Mouse (Mus musculus) embryonic facial prominence, embryonic 15.5 days (tissue): ENCODE results near the gene Lrch1. TPM values are rescaled to one million over a fixed set of nuclear protein-coding genes. Genes with fewer than 3 reads are reported as not detected.

Experiments used
- ATAC-seq: fragments of 200-750 bp; cut with Nextera tagmentation; 2 replicates; pipeline ENCODE4 v1.8.0; 2017; ENCODE audit warnings: low read depth, moderate TSS enrichment; ENCODE audit not compliant: insufficient number of reproducible peaks, low FRiP score, low TSS enrichment
- H3K27ac ChIP-seq: fragments of 300-500 bp; sonication (generic); replicated peaks from 2 replicates; pipeline ENCODE4 v1.5.1; 2015; ENCODE audit warnings: mild to moderate bottlenecking, inconsistent platforms
- H3K27me3 ChIP-seq: fragments of 300-500 bp; sonication (generic); 2 replicates; pipeline ENCODE4 v1.6.1; 2015; ENCODE audit warnings: inconsistent platforms
- H3K36me3 ChIP-seq: fragments of 300-500 bp; sonication (generic); 2 replicates; pipeline ENCODE4 v1.6.1; 2015; ENCODE audit warnings: mild to moderate bottlenecking, inconsistent platforms
- H3K4me1 ChIP-seq: fragments of 300-500 bp; sonication (generic); 2 replicates; pipeline ENCODE4 v1.6.1; 2015; ENCODE audit warnings: inconsistent platforms
- H3K4me2 ChIP-seq: fragments of 300-500 bp; sonication (generic); replicated peaks from 2 replicates; pipeline ENCODE4 v1.6.1; 2015; ENCODE audit warnings: mild to moderate bottlenecking, inconsistent platforms
- H3K4me3 ChIP-seq: fragments of 300-500 bp; sonication (generic); replicated peaks from 2 replicates; pipeline ENCODE4 v1.5.1; 2015; ENCODE audit warnings: mild to moderate bottlenecking, inconsistent platforms
- H3K9ac ChIP-seq: fragments of 300-500 bp; sonication (generic); 2 replicates; pipeline ENCODE4 v1.6.1; 2015; ENCODE audit warnings: inconsistent platforms
- H3K9me3 ChIP-seq: fragments of 300-500 bp; sonication (generic); replicated peaks from 2 replicates; pipeline ENCODE4 v1.6.1; 2016; ENCODE audit warnings: inconsistent platforms
- WGBS: fragments of 180-500 bp; shearing (Covaris S2); methylation state at CpG from one replicate; pipeline ENCODE4 v1.1.7; 2015; 5-methylcytosine and 5-hydroxymethylcytosine counted together
- polyA plus RNA-seq: library from polyadenylated mRNA; unstranded; fragments of >200 nt; fragmentation: Nextera tagmentation; extraction: Ambion mirVana; gene quantifications from 2 replicates; pipeline ENCODE4 v1.2.1, GENCODE M21; 2015

The Lrch1 gene
- polyA plus RNA-seq = 17.3 and 18.8 TPM in 2 replicates

- under 1% methylated on average over 65 of the region's 65 CpGs for WGBS
- H3K9me3 ChIP-seq = no peaks in the 10 kb centered on the region
- H3K4me1 ChIP-seq = peaks cover 36% of the 10 kb centered on the region
- H3K4me3 ChIP-seq = peak within 1 kb of the TSS; percentile 96
- peak within 1 kb of the TSS; percentile 96 for H3K27ac ChIP-seq
- no peaks in the 10 kb centered on the region for H3K27me3 ChIP-seq
- H3K36me3 ChIP-seq = no peaks in the 10 kb centered on the region
- peak within 1 kb of the TSS; percentile 78 for H3K9ac ChIP-seq
- H3K4me2 ChIP-seq = peak within 1 kb of the TSS; percentile 74
- ATAC-seq = peak; percentile 45
Observed at GRCm38 (mm10) chr14:74947376-74948013, at the start of gene Lrch1. Gene Lrch1 (minus strand): TSS chr14:74947876.

- H3K4me3 ChIP-seq = no peak overlapping the region
- no peaks in the 10 kb centered on the region for H3K27me3 ChIP-seq
- no peaks in the 10 kb centered on the region for H3K36me3 ChIP-seq
- no peaks in the 10 kb centered on the region for H3K9me3 ChIP-seq
- no peak overlapping the region for H3K9ac ChIP-seq
- H3K4me2 ChIP-seq = no peak overlapping the region
- 80% methylated on average over 2 of the region's 2 CpGs for WGBS
- peak; percentile 43; the same call in 1 of the 2 replicates for ATAC-seq
- no peaks in the 10 kb centered on the region for H3K4me1 ChIP-seq
- no peak overlapping the region for H3K27ac ChIP-seq
Observed at GRCm38 (mm10) chr14:74997041-74997440, 49.4 kb upstream of the Lrch1 start.

- no peaks in the 10 kb centered on the region for H3K9me3 ChIP-seq
- WGBS = 46% methylated on average over 3 of the region's 3 CpGs
- no peak overlapping the region for H3K4me2 ChIP-seq
- H3K27ac ChIP-seq = no peak overlapping the region
- peak; percentile 67; the same call in 1 of the 2 replicates for ATAC-seq
- no peak overlapping the region for H3K9ac ChIP-seq
- no peak overlapping the region for H3K4me3 ChIP-seq
- H3K27me3 ChIP-seq = no peaks in the 10 kb centered on the region
- H3K36me3 ChIP-seq = no peaks in the 10 kb centered on the region
- no peaks in the 10 kb centered on the region for H3K4me1 ChIP-seq
Observed at GRCm38 (mm10) chr14:74996556-74996955, 48.9 kb upstream of the Lrch1 start.

GRCm38 (mm10) chr14:74990504-74990903 lies 42.8 kb upstream of the Lrch1 start:
- Histone ChIP-seq H3K27me3 (no peaks in the 10 kb centered on the region), H3K4me3 (no peak overlapping the region), H3K9me3 (no peaks in the 10 kb centered on the region), H3K27ac (no peak overlapping the region), H3K9ac (no peak overlapping the region), H3K4me2 (no peak overlapping the region), H3K4me1 (no peaks in the 10 kb centered on the region), H3K36me3 (no peaks in the 10 kb centered on the region)
- WGBS = 0% methylated on average over 1 of the region's 1 CpGs
- ATAC-seq = no peak

- no peak overlapping the region for H3K4me3 ChIP-seq
- no peak overlapping the region for H3K4me2 ChIP-seq
- H3K9me3 ChIP-seq = no peaks in the 10 kb centered on the region
- no peak overlapping the region for H3K9ac ChIP-seq
- H3K36me3 ChIP-seq = no peaks in the 10 kb centered on the region
- H3K27me3 ChIP-seq = no peaks in the 10 kb centered on the region
- WGBS = 80% methylated on average over 4 of the region's 4 CpGs
- H3K4me1 ChIP-seq = no peaks in the 10 kb centered on the region
- no peak for ATAC-seq
- H3K27ac ChIP-seq = no peak overlapping the region
Observed at GRCm38 (mm10) chr14:74989909-74990308, 42.2 kb upstream of the Lrch1 start.

GRCm38 (mm10) chr14:74989322-74989721 lies 41.6 kb upstream of the Lrch1 start:
- Histone ChIP-seq H3K9ac (no peak overlapping the region), H3K27ac (no peak overlapping the region), H3K27me3 (no peaks in the 10 kb centered on the region), H3K9me3 (no peaks in the 10 kb centered on the region), H3K4me3 (no peak overlapping the region), H3K4me2 (no peak overlapping the region), H3K4me1 (no peaks in the 10 kb centered on the region), H3K36me3 (no peaks in the 10 kb centered on the region)
- 52% methylated on average over 4 of the region's 4 CpGs for WGBS
- ATAC-seq = no peak

- Histone ChIP-seq H3K4me2 (no peak overlapping the region), H3K9me3 (no peaks in the 10 kb centered on the region), H3K27ac (no peak overlapping the region), H3K4me3 (no peak overlapping the region), H3K27me3 (no peaks in the 10 kb centered on the region), H3K4me1 (no peaks in the 10 kb centered on the region), H3K36me3 (no peaks in the 10 kb centered on the region), H3K9ac (no peak overlapping the region)
- WGBS = 53% methylated on average over 3 of the region's 3 CpGs
- ATAC-seq = no peak
Observed at GRCm38 (mm10) chr14:74986527-74986926, 38.9 kb upstream of the Lrch1 start.

- Histone ChIP-seq H3K4me2 (no peak overlapping the region), H3K27me3 (no peaks in the 10 kb centered on the region), H3K9me3 (no peaks in the 10 kb centered on the region), H3K4me3 (no peak overlapping the region), H3K9ac (no peak overlapping the region), H3K4me1 (no peaks in the 10 kb centered on the region), H3K27ac (no peak overlapping the region), H3K36me3 (no peaks in the 10 kb centered on the region)
- ATAC-seq = no peak
- WGBS = 51% methylated on average over 4 of the region's 4 CpGs
Observed at GRCm38 (mm10) chr14:74985658-74986057, 38.0 kb upstream of the Lrch1 start.

- Histone ChIP-seq H3K4me2 (no peak overlapping the region), H3K27ac (no peak overlapping the region), H3K9me3 (no peaks in the 10 kb centered on the region), H3K4me1 (no peaks in the 10 kb centered on the region), H3K4me3 (no peak overlapping the region), H3K27me3 (no peaks in the 10 kb centered on the region), H3K9ac (no peak overlapping the region), H3K36me3 (no peaks in the 10 kb centered on the region)
- no peak for ATAC-seq
- WGBS = 81% methylated on average over 7 of the region's 7 CpGs
Observed at GRCm38 (mm10) chr14:74984817-74985391, 37.2 kb upstream of the Lrch1 start.

GRCm38 (mm10) chr14:74983079-74983478 lies 35.4 kb upstream of the Lrch1 start:
- H3K27ac ChIP-seq = no peak overlapping the region
- no peak for ATAC-seq
- no peak overlapping the region for H3K9ac ChIP-seq
- no peak overlapping the region for H3K4me3 ChIP-seq
- no peak overlapping the region for H3K4me2 ChIP-seq
- 71% methylated on average over 5 of the region's 5 CpGs for whole genome bisulfite sequencing
- no peaks in the 10 kb centered on the region for H3K4me1 ChIP-seq
- H3K36me3 ChIP-seq = no peaks in the 10 kb centered on the region
- H3K9me3 ChIP-seq = no peaks in the 10 kb centered on the region
- H3K27me3 ChIP-seq = no peaks in the 10 kb centered on the region

GRCm38 (mm10) chr14:74981016-74981415 lies 33.3 kb upstream of the Lrch1 start:
- Histone ChIP-seq H3K27me3 (no peaks in the 10 kb centered on the region), H3K9me3 (no peaks in the 10 kb centered on the region), H3K27ac (no peak overlapping the region), H3K36me3 (no peaks in the 10 kb centered on the region), H3K4me2 (no peak overlapping the region), H3K4me3 (no peak overlapping the region), H3K4me1 (no peaks in the 10 kb centered on the region), H3K9ac (no peak overlapping the region)
- ATAC-seq = no peak
- 61% methylated on average over 3 of the region's 3 CpGs for WGBS

GRCm38 (mm10) chr14:74976972-74977371 lies 29.3 kb upstream of the Lrch1 start:
- H3K27me3 ChIP-seq = no peaks in the 10 kb centered on the region
- peaks cover 3% of the 10 kb centered on the region; the same call in 1 of the 2 replicates for H3K4me1 ChIP-seq
- no peak overlapping the region for H3K9ac ChIP-seq
- no peaks in the 10 kb centered on the region for H3K36me3 ChIP-seq
- H3K4me3 ChIP-seq = no peak overlapping the region
- H3K9me3 ChIP-seq = no peaks in the 10 kb centered on the region
- no peak overlapping the region for H3K27ac ChIP-seq
- H3K4me2 ChIP-seq = no peak overlapping the region
- ATAC-seq = no peak
- WGBS = 60% methylated on average over 6 of the region's 6 CpGs
